Mouse (Mus musculus) inflammation-experienced regulatory T-cells, adult 6 months (primary cell): ENCODE data around the gene Gm44805. TPM values are rescaled to one million over a fixed set of nuclear protein-coding genes. Genes with fewer than 3 reads are reported as not detected.
A peak's percentile ranks its signal among the peaks of the same experiment; 100 is the strongest.

Source experiments
- ATAC-seq: one replicate; pipeline ENCODE4 v1.8.0; 2017
- polyA plus RNA-seq, 3 experiments: library from polyadenylated mRNA; unstranded; fragments of 100-300 nt; shearing (Covaris generic); gene quantifications; one replicate each; pipeline ENCODE4 v1.2.1; 2017

The Gm44805 gene
- polyA plus RNA-seq, 3 experiments from 2014 or later: not detected

GRCm38 (mm10) chr7:19676662-19677061 lies 4.6 kb downstream of the Gm44805 start:
- ATAC-seq: no peak

- ATAC-seq: no peak
Measured at GRCm38 (mm10) chr7:19675824-19676223, 5.4 kb downstream of the Gm44805 start.

GRCm38 (mm10) chr7:19673083-19673699 lies 8.0 kb downstream of the Gm44805 start:
- no peak for ATAC-seq

GRCm38 (mm10) chr7:19671511-19671910 lies 9.7 kb downstream of the Gm44805 start:
- no peak for ATAC-seq

- ATAC-seq: peak; percentile 67
Measured at GRCm38 (mm10) chr7:19668947-19669721, 12.1 kb downstream of the Gm44805 start.

- ATAC-seq: no peak
Measured at GRCm38 (mm10) chr7:19667434-19667833, 13.8 kb downstream of the Gm44805 start.

GRCm38 (mm10) chr7:19666750-19667149 lies 14.5 kb downstream of the Gm44805 start:
- ATAC-seq: no peak

- ATAC-seq: peak; percentile 68
Measured at GRCm38 (mm10) chr7:19664955-19665841, 16.0 kb downstream of the Gm44805 start, which contains the start of gene Clptm1. TSS of gene Clptm1 (minus strand) at chr7:19665033.

GRCm38 (mm10) chr7:19664455-19664954 lies 16.7 kb downstream of the Gm44805 start:
- ATAC-seq: peak; percentile 5

- ATAC-seq: no peak
Measured at GRCm38 (mm10) chr7:19663940-19664339, 17.3 kb downstream of the Gm44805 start.

GRCm38 (mm10) chr7:19652614-19653013 lies 28.6 kb downstream of the Gm44805 start:
- no peak for ATAC-seq

GRCm38 (mm10) chr7:19651063-19651786 lies 30.0 kb downstream of the Gm44805 start:
- no peak for ATAC-seq

- ATAC-seq: no peak
Measured at GRCm38 (mm10) chr7:19641223-19641622, 40.0 kb downstream of the Gm44805 start.

- ATAC-seq: no peak
Measured at GRCm38 (mm10) chr7:19635074-19635827, 46.0 kb downstream of the Gm44805 start.

GRCm38 (mm10) chr7:19634591-19634990 lies 46.6 kb downstream of the Gm44805 start:
- no peak for ATAC-seq

GRCm38 (mm10) chr7:19633855-19634254 lies 47.4 kb downstream of the Gm44805 start:
- no peak for ATAC-seq

- no peak for ATAC-seq
Measured at GRCm38 (mm10) chr7:19633197-19633596, 48.0 kb downstream of the Gm44805 start.

- ATAC-seq: no peak
Measured at GRCm38 (mm10) chr7:19632720-19633119, 48.5 kb downstream of the Gm44805 start.

- no peak for ATAC-seq
Measured at GRCm38 (mm10) chr7:19632275-19632674, 48.9 kb downstream of the Gm44805 start.

- peak; percentile 25 for ATAC-seq
Measured at GRCm38 (mm10) chr7:19629361-19629734, 51.9 kb downstream of the Gm44805 start, which contains the start of gene Relb. TSS of gene Relb (minus strand) at chr7:19629438.
